Mouse (Mus musculus): ENCODE data around the gene Tmtc1.

- TF ChIP-seq CTCF (IDR thresholded peaks at IDR 0.05; ENCODE audit: low read depth, low read length) (no peak), POLR2A (IDR thresholded peaks at IDR 0.05; ENCODE audit: extremely low read depth, insufficient read depth, low read length) (no peak)
These were observed 169.1 kb downstream of the Tmtc1 start for GRCm38 (mm10) chr6:148275046-148275445.

Data from liver, adult 2 months (tissue).